Mouse (Mus musculus): Measurements from ENCODE around the gene Tnik. TPM values are rescaled to one million over a fixed set of nuclear protein-coding genes. Genes with fewer than 3 reads are reported as not detected.

The Tnik gene
- total RNA-seq, 2 experiments from 2014 or later: 38.8 to 42.7 TPM

DNA sequence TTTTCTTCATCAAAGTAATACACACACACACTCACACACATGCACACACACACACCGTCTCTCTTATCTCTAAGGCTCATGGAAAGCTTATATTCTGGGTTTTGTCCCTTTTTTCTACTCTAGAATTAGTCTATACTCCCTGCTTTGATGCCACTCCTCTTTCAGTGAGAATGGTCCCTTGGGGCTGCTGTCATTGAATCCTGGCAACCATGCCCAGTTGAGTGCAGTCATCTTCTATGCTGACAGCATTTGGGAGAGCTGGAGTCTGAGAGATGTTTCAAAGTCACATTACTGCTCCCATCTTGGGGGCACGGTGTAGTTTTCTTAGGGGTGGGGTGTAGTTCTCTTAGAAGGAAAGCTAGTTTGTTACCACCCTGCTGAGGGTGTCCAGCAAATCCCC is 6.7 kb downstream of the Tnik start:
- Histone ChIP-seq H3K4me3 (no peak overlapping the region), H3K27ac (no peak overlapping the region)
- no peak for TF ChIP-seq CTCF (IDR thresholded peaks at IDR 0.05)
- no peak for DNase-seq
- intact Hi-C loops (cut with DNase I): loop anchor here (10.0 kb wide), 1 partner anchor 275 kb away; no protein-coding TSS in a partner anchor

GRCm38 (mm10) chr3:28271884-28272283 is 8.9 kb downstream of the Tnik start:
- no peak overlapping the region for H3K27ac ChIP-seq
- DNase-seq: no peak
- no peak for TF ChIP-seq CTCF (IDR thresholded peaks at IDR 0.05)
- intact Hi-C loops (cut with DNase I): no loop called here
- H3K4me3 ChIP-seq: no peak overlapping the region

- TF ChIP-seq CTCF (IDR thresholded peaks at IDR 0.05): no peak
- DNase-seq: no peak
- intact Hi-C loops (cut with DNase I): loop anchor here (5.0 kb wide), 1 partner anchor 38 kb away; no protein-coding TSS in a partner anchor
- no peak overlapping the region for H3K27ac ChIP-seq
- no peak overlapping the region for H3K4me3 ChIP-seq
Measured at GRCm38 (mm10) chr3:28274763-28275162, 11.7 kb downstream of the Tnik start.

- DNase-seq: no peak
- Histone ChIP-seq H3K4me3 (no peak overlapping the region), H3K27ac (no peak overlapping the region)
- intact Hi-C loops (cut with DNase I): no loop called here
- TF ChIP-seq CTCF (IDR thresholded peaks at IDR 0.05): no peak
Measured at GRCm38 (mm10) chr3:28289693-28290092, 26.7 kb downstream of the Tnik start.

- no peak for TF ChIP-seq CTCF (IDR thresholded peaks at IDR 0.05)
- intact Hi-C loops (cut with DNase I): no loop called here
- Histone ChIP-seq H3K4me3 (no peak overlapping the region), H3K27ac (no peak overlapping the region; the same call in 1 of the 2 replicates)
- no peak for DNase-seq
Measured at GRCm38 (mm10) chr3:28301378-28301777, 38.4 kb downstream of the Tnik start.

GRCm38 (mm10) chr3:28303915-28304314 is 40.9 kb downstream of the Tnik start:
- H3K27ac ChIP-seq: no peak overlapping the region
- intact Hi-C loops (cut with DNase I): no loop called here
- no peak for TF ChIP-seq CTCF (IDR thresholded peaks at IDR 0.05)
- no peak overlapping the region for H3K4me3 ChIP-seq
- DNase-seq: no peak

- no peak overlapping the region for H3K4me3 ChIP-seq
- no peak overlapping the region for H3K27ac ChIP-seq
- intact Hi-C loops (cut with DNase I): loop anchor here (5.0 kb wide), 1 partner anchor 55 kb away; no protein-coding TSS in a partner anchor
- no peak for TF ChIP-seq CTCF (IDR thresholded peaks at IDR 0.05)
- no peak for DNase-seq
Measured at GRCm38 (mm10) chr3:28306852-28307251, 43.8 kb downstream of the Tnik start.

DNA sequence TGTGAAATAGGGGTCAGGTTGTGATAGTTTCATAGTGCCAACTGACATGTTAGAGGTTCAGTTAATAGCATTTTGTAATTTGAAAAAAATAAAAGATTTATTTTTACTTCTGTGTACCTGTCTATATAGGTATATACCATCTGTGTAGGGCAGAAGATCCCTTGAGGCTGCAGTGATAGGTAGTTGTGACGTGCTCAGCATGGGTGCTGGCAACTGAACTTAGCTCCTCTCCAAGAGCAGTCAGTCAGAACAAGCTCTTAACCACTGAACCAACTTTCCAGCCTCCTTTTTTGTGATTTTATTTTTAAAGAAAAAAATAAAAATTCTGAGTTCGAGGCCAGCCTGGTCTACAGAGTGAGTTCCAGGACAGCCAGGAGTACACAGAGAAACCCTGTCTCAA is 51.4 kb downstream of the Tnik start:
- TF ChIP-seq CTCF (IDR thresholded peaks at IDR 0.05): no peak
- no peak for DNase-seq

DNA sequence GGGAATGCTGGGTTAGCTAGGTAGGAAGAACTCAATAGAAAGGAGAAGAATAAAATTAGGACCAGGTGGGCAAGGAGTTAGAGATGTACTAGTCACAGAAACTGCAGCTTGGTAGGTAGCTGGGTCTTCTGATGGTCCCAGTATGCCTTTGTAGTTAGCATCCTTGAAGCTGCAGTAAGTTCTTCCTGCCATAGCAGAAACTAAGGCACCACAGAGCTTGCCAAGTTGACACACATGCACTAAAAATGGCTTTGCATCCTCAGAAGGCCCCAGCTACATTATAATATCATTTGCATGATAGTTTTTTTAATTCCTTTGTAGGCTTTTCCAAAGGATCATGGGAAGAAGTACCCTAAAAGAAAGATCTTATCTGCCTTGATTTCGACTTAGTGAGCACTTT is 54.3 kb downstream of the Tnik start:
- no peak for DNase-seq
- intact Hi-C loops (cut with DNase I): no loop called here
- no peak overlapping the region for H3K27ac ChIP-seq
- no peak for TF ChIP-seq CTCF (IDR thresholded peaks at IDR 0.05)
- no peak overlapping the region for H3K4me3 ChIP-seq

More for the DNA sequence above, 51.4 kb downstream of the Tnik start:
- H3K27ac ChIP-seq: no peak overlapping the region
- H3K4me3 ChIP-seq: no peak overlapping the region
- intact Hi-C loops (cut with DNase I): loop anchor here (5.0 kb wide), 1 partner anchor 37 kb away; no protein-coding TSS in a partner anchor

DNA sequence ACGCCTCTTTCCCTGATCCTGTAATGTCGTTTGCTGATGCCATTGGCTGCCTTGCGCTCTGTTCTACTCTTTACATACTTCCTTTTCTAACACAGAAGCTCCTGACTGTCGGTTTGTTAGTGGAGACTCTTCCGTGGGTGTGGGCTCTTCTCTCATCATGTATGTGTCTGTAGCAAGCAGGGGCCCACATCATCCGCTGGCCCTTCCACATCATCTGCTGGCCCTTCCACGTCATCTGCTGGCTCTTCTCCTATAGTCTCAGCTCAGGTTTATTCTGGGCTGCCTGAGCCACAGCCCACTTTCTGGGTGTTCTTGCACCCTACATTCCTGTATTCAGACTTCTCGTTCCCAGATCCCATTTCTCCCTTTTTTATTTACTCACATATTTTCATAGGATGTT is 58.6 kb downstream of the Tnik start:
- no peak overlapping the region for H3K4me3 ChIP-seq
- no peak for TF ChIP-seq CTCF (IDR thresholded peaks at IDR 0.05)
- no peak for DNase-seq
- no peak overlapping the region for H3K27ac ChIP-seq
- intact Hi-C loops (cut with DNase I): no loop called here

- DNase-seq: no peak
- no peak for TF ChIP-seq CTCF (IDR thresholded peaks at IDR 0.05)
- Histone ChIP-seq H3K4me3 (no peak overlapping the region), H3K27ac (no peak overlapping the region)
- intact Hi-C loops (cut with DNase I): no loop called here
Measured at GRCm38 (mm10) chr3:28325613-28326233, 62.7 kb downstream of the Tnik start.

GRCm38 (mm10) chr3:28332316-28332715 is 69.3 kb downstream of the Tnik start:
- no peak for TF ChIP-seq CTCF (IDR thresholded peaks at IDR 0.05)
- no peak overlapping the region for H3K27ac ChIP-seq
- intact Hi-C loops (cut with DNase I): no loop called here
- DNase-seq: no peak
- no peak overlapping the region for H3K4me3 ChIP-seq

DNA sequence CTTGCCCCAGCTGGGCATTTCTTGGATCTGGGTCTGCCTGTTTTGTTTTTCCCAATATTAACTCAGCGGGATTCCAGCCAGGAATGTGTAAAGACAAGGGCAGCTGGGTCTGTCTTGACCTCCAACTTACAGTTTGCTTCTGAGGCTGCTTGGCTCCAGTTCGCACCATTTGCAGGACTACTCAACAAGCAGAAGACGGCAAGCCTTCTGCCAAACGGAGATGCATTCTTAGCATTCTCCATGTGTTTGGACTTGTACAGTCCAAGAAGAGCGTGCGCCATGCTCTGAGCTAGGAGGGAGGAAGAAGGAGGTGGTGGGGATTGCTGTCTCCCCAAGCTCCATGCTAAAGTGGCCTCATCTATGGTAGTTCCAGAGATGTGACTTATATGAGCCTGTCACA is 70.9 kb downstream of the Tnik start:
- H3K27ac ChIP-seq: no peak overlapping the region
- TF ChIP-seq CTCF (IDR thresholded peaks at IDR 0.05): no peak
- DNase-seq: no peak
- no peak overlapping the region for H3K4me3 ChIP-seq
- intact Hi-C loops (cut with DNase I): no loop called here

- no peak overlapping the region for H3K4me3 ChIP-seq
- H3K27ac ChIP-seq: no peak overlapping the region
- DNase-seq: no peak
- no peak for TF ChIP-seq CTCF (IDR thresholded peaks at IDR 0.05)
- intact Hi-C loops (cut with DNase I): no loop called here
Measured at GRCm38 (mm10) chr3:28334547-28334946, 71.5 kb downstream of the Tnik start.
